Mouse (Mus musculus) kidney, adult 8-10 months (tissue): ENCODE measurements around the gene Ak8.
A peak's percentile ranks its signal among the peaks of the same experiment; 100 is the strongest.

ENCODE experiments used
- DNase-seq, 2 experiments: peaks; one replicate each; pipeline ENCODE4 v3.0.0; 2022

The Ak8 gene

DNA sequence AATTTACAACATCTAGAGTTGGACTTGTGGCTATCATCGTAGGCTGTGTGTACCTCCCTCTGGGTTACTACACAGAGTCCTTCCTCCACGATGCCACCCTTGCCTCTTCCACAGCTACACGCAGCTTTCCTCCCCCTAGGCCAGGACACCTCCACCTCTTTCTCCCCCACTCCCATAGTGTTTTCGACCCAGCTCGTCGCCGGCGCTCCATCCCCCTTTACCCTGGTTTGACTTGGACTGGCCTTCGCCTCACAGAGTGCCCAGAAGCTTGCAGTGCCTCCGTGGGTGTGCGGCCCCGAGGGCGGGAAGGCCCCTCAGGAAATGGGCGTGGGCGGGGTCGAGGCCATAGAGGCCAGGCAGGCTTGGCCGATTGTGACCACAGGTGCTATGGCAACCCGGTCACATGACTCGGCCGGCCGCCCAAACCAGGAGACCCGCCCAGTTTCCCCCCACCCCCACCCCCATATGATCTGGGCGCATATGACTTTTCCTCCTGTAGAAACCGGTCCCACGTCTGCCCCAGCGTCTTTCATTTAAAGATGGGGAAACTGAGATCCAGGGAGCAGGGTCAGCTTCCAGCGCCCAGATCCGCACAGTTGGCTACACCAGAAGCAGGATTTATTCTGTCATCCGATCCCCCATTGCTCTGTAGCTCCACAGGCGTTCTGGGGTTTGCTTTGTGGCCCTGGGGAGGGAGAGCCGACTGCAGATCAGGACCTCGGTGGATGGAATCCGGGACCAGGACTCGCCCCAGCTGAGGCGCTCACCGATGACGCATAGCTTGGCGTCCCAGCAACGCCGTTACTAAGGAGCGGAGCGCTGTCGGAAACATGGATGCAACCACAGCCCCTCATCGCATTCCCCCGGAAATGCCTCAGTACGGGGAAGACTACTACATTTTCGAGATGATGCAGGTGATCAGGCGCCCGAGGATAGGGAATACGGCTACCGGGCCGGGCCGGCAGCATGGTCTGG lies at the start of gene Ak8, which contains the start of gene Spaca9:
Gene Ak8, plus strand, starts transcription at position 804 of the 975 bp plus-strand sequence.
Gene Spaca9, minus strand, starts transcription at position 367 of the 975 bp plus-strand sequence.
- DNase-seq = peak; percentile 44 to 62

DNA sequence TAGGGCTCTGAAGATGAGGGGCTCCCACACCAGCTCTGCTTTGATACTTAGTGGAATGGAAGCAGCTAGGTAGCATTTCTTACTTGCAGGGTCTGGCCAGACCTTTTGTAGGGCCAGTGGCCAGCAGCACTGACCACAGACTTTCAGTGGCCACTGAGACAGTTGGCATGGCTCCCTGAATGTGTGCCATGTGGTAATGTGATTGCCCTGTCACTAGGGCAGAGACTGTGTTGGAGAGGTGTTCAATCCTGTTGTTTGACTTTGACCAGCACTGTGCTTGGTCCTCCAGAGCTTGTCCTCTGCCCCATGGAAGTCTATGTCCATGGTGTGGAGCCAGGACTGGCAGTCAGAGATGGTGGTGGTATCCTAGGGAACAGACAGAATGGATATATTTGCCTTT lies 49.4 kb upstream of the Ak8 start:
- DNase-seq = peak in 1 of 2 experiments; percentile 53

DNA sequence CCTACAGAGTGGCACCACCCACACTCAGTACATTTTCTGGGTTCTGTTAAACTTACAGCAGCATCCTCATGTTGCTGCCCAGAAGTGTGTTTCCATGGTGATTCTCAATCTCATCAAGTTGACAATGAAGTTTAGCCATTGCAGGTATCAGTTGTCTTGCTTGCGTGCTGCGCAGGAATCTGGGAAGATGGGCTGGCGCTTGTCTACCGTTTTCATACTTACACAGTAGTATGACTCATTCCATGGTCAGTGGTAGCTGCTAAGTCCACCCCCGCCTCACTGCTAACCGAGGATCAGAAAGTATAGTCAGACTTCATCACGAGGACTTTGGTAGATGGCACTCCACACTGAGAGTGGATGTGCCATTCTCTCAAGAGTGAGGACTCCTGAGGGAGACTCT lies 46.6 kb upstream of the Ak8 start:
- no peak for DNase-seq

DNA sequence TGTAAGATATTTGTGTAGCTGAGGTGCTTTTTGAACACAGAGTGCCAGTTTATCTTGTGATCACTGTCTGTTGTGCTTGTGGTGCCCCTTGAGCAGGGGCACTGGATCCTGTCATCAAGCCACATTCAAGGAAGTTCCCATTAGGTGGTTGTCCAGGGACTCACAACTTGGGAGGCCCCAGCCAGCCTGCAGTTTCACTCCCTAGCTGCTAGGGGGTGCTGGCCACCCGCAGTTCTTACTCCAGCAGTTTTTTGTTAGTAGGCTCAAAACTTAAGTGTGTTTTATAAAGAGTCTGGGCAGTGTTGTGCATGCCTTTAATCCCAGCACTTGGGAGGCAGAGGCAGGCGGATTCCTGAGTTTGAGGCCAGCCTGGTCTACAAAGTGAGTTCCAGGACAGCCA lies 45.7 kb upstream of the Ak8 start:
- peak in 1 of 2 experiments; percentile 52 for DNase-seq

DNA sequence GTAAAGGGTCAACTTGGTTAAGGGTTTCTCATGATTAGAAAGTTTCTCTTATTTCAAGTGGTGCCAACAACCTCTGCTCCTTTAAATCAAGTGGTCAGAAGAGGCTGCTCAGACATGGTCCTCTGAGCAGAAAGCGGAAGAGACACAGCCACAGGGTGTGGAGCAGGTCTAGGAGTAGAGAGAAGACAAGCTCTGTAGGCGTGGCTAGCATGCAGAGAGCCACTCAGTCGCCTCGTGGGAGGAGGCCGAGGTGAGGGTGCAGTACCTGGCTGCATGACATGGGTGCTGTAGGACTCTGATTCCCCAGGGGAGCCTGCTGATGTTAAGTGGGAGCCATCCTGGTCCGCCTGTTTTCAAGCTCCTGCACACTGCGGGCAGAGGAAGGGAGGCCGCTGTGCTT lies 43.7 kb upstream of the Ak8 start:
- no peak for DNase-seq

DNA sequence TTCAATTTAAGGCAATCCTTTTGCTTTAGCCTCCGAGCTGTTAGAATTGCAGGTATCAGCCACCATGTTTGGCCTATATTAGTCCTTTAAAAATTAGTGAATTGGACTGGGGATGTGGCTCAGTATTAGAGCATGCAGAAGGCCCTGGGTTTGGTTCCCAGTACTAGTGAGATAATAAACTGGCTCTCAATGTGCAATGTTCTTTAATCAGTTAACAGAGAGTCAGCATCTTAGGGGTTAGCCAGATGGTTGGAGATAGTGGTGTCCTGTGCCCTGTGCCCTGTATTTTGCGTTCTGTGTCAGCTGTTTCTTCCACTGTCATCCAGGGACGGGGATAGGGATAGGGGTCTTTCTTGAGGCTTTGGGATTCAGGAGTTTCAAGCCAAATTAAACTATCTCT lies 37.1 kb upstream of the Ak8 start:
- no peak for DNase-seq

DNA sequence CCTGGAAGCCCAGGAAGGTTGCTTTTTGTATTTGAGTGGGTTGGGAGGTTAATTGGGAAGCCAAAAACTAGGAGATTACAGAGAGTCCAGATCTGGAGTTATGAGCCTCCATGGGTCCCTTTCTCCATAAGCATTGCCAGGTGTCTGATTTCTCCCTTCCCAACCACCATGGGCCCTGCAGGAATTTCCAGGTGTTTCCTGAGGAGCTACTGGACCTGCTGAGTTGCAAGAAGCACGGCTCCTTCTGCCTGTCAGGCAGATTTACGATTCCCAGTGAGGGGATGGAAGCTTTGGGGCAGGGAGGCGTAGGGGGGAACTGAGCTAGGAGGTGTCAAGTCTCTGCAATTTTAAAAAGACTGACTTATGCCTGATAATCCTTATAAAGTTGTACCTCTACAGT lies 34.1 kb upstream of the Ak8 start:
- no peak for DNase-seq

DNA sequence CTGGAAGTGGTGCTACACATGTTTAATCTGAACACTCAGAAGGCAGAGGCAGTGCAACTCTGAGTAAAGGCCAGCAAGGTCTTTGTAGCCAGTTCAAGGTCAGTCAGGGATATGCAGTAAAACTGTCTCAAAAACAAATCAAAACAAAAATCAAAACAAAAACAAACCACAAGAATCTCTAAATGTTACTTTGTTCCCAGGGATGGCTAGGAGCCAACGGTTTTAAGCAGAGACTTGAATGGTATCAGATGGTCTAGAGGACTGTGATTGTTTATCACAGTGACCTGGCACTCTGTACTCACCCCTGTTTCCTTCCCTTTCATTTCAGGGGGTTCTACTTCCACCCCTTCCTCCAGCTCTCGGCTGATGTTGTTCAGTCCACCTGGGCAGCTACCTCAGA lies 28.5 kb upstream of the Ak8 start:
- DNase-seq = peak in 1 of 2 experiments; percentile 32

DNA sequence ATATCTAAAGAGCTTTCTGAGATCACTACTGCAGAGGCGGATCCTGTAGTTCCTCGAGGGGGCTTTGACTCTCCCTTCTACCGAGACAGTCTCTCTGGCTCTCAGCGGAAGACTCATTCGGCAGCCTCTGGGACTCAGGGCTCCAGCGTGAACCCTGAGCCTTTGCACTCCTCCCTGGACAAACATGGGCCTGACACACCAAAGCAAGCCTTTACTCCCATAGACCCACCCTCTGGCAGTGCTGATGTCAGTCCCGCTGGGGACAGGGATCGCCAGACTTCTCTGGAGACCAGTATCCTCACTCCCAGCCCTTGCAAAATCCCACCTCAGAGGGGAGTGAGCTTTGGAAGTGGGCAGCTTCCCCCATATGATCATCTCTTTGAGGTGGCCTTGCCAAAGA lies 24.0 kb upstream of the Ak8 start:
- DNase-seq = no peak

DNA sequence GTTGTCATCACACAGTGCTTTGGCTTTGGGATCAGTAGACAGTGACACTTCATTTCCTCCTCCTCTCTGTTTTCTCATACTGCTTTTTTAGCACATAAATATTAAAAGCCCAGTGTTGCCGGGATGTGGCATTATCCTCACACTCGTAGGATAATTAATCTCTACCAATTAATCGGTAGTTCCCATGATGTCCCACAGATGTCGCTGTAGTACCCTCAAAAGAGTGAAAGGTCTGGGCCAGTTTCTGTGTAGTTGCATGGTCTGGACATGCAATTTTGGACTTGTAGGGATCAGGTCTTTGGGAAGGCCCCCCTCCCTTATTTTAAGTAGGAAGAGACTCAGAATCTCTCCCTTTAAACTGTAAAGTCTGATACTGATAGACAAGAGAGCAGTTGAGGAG lies 19.3 kb upstream of the Ak8 start:
- peak in 1 of 2 experiments; percentile 37 for DNase-seq

DNA sequence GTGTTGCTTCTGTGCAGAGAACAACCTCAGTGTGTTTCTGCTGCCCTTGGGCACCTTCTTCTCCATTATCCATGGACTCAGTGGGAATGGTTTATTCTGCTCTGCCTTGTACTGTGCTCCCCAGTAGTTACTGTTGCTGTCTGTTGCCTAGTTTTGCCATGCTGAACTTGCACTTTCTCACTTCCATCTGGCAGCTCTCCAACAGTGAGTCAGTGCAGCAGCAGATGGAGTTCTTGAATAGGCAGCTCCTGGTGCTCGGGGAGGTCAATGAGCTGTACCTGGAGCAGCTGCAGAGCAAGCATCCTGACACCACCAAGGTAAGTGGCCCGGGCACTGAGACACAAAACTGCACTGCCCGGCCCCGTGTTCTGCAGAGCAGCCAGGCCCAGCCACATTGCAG lies 18.2 kb upstream of the Ak8 start:
- DNase-seq = peak; percentile 44 to 61

DNA sequence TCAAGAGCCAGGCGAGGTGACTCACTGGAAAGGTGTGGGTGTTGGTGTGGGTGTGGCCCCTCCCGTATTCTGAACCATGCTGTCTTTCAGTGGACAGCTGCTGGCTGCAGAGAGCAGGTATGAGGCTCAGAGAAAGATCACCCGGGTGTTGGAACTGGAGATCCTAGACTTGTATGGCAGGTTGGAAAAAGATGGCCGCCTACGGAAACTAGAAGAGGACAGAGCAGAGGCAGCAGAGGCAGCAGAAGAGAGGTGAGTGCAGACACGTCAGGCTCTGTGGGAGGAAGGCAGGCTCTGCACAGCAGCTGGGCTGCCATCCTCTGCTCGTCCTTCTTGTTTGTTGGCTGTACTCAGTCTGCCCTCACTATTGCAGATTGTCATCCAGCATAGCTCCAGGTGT lies 14.1 kb upstream of the Ak8 start:
- DNase-seq = no peak

DNA sequence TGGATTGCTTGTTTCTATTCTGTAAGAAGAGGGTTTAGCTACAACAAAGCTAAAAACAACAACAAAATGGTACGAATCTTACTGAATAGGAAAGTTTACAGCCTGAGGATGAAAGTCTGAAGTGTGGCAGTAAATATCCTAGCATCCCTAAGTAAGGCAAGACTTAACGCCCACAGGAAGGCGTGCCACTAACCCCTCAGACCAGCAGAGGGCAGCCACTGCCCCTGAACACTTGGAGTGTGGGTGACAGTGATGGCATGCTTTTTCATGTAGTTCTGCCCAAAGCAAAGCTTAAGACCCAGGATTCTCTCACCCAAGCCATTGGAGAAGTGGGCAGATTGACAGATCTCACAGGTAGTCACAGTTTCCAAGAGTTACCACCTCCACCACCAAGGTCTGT lies 11.5 kb upstream of the Ak8 start:
- peak in 1 of 2 experiments; percentile 25 for DNase-seq

DNA sequence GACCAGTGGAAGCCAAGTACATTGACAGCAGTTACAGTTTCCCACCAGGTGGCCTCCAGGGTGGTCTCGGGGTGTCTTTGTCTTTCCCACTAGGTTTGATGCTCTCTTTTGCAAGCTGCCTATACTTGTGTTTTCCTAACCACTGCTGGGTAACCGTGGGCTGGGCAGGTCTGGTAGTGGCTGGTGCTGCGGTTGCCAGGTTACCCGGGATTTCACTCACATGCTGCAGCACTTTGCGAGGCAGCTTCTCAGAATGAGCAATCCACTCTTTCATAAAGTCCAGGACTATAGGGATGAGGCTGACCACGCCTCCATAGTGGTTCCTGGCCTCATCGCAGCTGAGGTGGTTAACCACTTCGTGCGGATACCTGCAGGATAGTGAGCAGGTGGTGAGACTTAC lies 7.3 kb upstream of the Ak8 start:
- no peak for DNase-seq

DNA sequence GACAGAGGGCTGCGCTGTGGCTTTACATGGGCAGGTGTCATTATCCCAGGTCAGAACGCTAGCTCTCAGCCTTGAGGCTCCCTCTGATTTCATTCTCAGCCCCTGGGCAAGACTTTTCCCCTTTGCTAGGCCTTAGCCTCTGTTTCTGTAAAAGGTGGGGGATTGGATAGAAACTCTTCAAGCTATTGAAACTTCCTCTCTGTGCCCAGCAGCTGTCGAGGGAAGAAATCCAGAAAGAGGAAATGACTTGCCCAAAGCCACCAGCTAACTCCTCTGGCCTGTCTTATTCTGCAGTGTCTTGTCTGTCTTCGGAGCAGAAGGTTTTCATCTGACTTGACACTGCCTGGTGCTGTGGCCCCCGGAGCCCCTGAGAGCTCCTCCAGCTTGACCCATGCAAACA lies 1.4 kb upstream of the Ak8 start:
- no peak for DNase-seq

DNA sequence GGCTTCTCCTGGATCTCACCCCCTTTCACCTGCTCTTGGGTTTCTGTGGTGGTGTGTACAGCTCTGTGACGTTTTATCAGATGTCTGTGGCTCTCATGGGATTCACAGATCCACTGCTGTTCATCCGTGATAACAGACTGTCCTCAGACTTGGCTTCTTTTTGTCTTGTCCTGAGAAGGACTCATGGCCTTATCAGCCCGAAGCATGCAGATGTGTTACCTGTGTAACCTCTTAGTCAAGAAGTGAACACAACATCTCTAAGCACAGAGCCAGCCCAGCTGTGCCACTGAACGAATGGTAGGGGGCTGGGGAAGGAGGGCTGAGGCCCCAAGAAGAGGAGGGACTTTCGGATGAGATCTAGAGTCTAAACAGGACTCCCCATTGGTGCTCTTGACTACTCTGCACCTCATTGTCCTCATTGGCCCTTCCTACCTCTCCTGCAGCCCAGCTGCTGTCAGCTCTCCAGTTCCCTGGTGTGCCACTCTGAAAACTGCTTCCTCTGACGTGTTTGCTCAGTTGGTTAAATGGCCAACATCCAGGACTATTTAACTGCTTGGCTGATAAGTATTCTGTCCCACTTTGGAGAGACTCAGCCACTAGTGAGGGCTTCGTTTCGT lies 1.8 kb downstream of the Ak8 start:
- no peak for DNase-seq

DNA sequence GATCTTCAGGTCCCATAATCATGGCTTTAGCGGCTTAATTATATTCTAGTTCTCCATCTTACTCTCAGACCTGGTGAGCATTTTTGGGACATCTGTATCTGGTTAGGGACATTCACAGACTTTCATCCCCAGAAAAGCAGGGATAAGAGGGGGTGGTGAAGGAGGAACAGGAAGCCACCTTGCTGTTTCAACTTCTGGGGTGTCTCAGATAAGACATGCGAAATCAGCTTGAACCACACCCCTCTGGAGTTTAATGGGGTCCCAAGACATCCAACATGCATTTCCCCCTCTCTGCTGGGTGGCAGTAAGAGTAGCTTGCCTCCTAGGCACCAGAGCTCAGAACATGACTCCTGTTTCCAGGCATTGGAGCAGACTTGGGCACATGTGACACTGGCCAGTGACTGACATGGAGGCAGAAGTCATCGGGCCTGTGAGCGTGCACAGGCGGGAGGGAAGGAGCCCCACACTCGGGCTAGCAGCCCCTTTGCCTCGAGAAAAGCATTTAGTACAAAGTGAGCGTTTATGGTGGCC lies 6.2 kb downstream of the Ak8 start:
- DNase-seq = no peak

DNA sequence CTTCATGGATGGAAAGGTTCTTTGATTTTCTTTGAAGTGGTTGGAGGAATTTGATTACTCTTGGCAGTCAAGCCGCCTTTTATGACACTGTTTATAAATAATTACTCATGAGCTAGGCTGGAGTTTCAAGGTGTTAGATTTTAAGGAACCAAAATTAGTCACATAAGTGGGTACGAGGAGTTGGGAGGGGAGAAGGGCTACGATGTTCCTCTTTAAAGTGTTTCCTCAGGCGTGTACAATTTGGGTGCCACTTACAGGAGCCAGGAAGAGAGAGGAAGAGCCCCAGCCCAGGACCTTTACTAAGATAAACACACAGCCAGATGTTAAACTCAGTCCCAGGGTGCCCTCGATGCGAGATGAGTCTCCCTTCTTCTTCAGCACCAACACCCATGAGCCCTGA lies 6.8 kb downstream of the Ak8 start:
- no peak for DNase-seq

DNA sequence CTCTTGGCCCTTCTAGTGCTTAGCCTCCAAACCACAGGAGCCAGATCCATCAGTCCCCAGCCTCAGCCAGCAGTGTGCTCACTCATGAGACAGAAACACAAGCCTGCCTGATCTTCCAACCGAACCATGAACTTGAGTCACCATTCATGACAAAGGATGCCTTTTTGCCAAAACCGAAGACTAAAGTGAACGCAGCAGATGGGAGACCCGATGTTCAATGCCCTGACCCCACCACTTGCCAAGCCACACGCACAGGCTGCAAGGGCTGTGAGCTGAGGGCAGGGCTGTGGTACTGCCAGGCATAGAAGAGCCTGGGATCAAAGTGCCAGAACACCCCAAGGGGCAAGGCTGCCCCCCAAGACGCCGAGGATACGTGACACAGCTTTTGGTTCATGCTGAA lies 13.1 kb downstream of the Ak8 start:
- no peak for DNase-seq

DNA sequence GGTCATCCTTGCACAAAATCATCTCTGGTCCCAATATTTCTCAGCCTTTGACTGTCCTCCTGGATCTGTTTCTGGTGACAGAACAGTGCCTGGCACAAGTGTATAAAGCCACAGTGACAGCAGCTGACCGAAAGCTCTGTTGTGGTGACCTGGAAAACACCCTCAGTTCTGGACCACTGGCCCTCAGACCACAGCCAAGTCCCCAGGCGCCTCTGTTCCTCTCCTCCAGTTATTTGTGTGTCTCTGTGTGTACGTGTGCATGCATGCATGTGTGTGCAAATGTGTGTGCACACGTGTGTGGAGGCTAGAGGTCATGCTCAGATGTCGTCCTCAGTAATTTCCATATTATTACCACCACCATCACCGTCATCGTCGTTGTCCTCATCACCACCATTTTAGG lies 22.5 kb downstream of the Ak8 start:
- no peak for DNase-seq

DNA sequence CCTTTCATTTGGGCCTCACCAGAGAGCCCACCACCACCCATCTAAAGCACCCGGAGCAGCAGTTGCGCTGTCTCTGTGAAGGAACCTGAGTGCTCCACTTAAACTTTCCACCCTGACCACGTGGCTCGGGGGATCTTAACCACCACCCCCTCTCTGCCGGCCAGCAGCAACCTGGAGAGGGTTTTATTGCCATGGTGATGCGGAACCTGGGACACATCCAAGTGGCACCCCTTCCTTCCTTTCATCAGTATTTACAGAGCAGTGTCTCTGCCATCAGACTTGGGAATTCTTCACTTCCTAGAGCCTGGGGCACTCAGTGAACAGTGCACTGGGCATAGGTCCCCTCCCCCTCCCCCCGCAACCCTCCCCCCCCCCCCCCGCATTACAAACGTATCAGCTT lies 23.9 kb downstream of the Ak8 start:
- no peak for DNase-seq

DNA sequence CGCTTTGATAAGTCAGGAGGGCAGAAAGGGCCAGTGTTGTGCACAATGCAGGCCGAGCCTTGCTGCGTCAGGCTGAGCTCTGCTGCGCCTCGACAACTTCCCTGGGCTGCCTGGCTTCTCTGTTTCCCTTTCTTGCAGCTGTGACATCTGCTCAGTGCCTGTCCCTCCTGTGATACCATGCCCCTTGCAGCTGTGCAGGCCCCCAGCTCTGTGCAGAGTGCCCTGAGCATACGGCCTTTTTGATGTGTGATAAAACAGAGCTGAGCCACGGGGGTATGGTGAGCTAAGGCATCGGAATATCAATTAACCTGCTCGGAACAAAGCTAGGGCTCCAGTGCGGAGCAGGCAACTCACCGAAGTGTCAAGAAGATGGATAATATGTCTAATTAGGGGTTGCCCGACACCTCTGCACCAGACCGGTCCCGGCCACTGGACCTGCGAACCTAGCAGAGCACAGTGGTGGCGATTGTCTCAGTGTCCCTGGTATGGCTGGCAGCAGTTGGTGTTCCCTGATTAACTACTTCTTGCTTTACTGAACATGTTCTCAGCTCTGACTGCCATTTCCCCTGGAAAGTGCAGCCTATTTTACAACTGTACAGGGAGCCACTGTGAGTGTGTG lies 27.9 kb downstream of the Ak8 start:
- DNase-seq = no peak

DNA sequence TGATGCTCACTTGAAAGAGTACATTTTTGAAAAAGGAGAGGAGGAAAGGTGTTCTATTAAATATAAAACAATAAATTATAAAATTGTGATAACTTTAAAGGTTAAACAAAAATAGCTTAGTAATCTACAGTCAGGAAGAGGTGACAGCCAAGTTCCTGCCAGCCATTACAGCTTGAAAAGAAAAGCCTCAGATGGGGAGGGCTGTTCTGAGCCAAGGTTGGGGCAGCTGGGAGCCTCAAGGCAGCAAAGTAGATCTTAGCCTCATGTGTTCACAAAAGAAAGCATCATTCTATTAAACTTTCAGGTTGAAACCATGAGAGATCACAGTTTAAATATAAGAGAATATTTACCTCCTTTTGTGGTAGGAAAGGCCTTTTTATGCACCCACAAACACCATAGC lies 30.7 kb downstream of the Ak8 start:
- DNase-seq = no peak

DNA sequence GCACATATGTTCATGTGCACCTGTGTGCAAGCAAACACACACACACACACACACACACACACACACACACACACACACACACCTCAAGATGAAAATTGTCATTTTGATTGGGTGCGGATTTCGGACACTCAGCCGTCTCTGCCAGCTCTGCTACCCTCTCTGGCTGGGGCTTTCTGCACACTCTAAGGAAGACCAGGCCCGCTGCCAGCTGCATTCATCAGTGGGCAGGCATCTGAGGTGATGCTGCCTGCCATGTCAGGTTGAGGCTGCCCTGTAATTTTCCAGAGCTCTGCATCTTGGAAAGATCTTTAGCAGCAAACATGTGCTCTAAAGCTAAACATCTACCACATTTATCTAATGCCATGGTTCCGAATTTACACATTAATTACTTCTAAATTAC lies 37.1 kb downstream of the Ak8 start:
- no peak for DNase-seq
